Mouse (Mus musculus) lung, embryonic 14.5 days (tissue): ENCODE data around the gene Dok5. TPM values are rescaled to one million over a fixed set of nuclear protein-coding genes. Genes with fewer than 3 reads are reported as not detected.

ENCODE experiments used
- ATAC-seq: fragments of 200-750 bp; cut with Nextera tagmentation; 2 replicates; pipeline ENCODE4 v1.8.0; 2017; ENCODE audit warnings: mild to moderate bottlenecking, moderate TSS enrichment, moderate library complexity; ENCODE audit not compliant: insufficient read depth
- DNase-seq: peaks from one replicate; pipeline ENCODE4 v3.0.0-alpha.2; 2015
- H3K27ac ChIP-seq: fragments of 300-500 bp; sonication (generic); 2 replicates; pipeline ENCODE4 v1.5.1; 2014; ENCODE audit warnings: low read depth, mild to moderate bottlenecking, moderate library complexity
- H3K27me3 ChIP-seq: fragments of 300-500 bp; sonication (generic); 2 replicates; pipeline ENCODE4 v1.6.1; 2014; ENCODE audit warnings: low read length, control low read depth; ENCODE audit not compliant: insufficient read depth
- H3K36me3 ChIP-seq: fragments of 300-500 bp; sonication (generic); 2 replicates; pipeline ENCODE4 v1.6.1; 2014; ENCODE audit warnings: control low read depth; ENCODE audit not compliant: insufficient read depth
- H3K4me1 ChIP-seq: fragments of 300-500 bp; sonication (generic); 2 replicates; pipeline ENCODE4 v1.6.1; 2014; ENCODE audit warnings: antibody characterized with exemption, control low read depth; ENCODE audit not compliant: insufficient read depth
- H3K4me2 ChIP-seq: fragments of 300-500 bp; sonication (generic); 2 replicates; pipeline ENCODE4 v1.6.1; 2014; ENCODE audit warnings: mild to moderate bottlenecking
- H3K4me3 ChIP-seq: fragments of 300-500 bp; sonication (generic); 2 replicates; pipeline ENCODE4 v1.5.1; 2014; ENCODE audit warnings: low read depth, low read length
- H3K9ac ChIP-seq: fragments of 300-500 bp; sonication (generic); 2 replicates; pipeline ENCODE4 v1.6.1; 2014
- H3K9me3 ChIP-seq: fragments of 300-500 bp; sonication (generic); 2 replicates; pipeline ENCODE4 v1.6.1; 2016; ENCODE audit warnings: low read depth, low read length, control low read depth
- CTCF ChIP-seq: IDR thresholded peaks from 2 replicates; pipeline ENCODE4 v1.5.1; 2016; ENCODE audit warnings: antibody characterized with exemption, low read depth
- WGBS: fragments of 180-500 bp; shearing (Covaris S2); extraction: QIAGEN DNeasy Blood & Tissue Kit; methylation state at CpG from one replicate; pipeline ENCODE4 v1.1.7; 2014; 5-methylcytosine and 5-hydroxymethylcytosine counted together
- polyA plus RNA-seq: library from polyadenylated mRNA; unstranded; fragments of >200 nt; fragmentation: Nextera tagmentation; extraction: Ambion mirVana; gene quantifications from 2 replicates; pipeline ENCODE4 v1.2.1, GENCODE M21; 2014

Gene Dok5
- polyA plus RNA-seq, 1 experiment from 2014 or later = 0.83 TPM

- no peak overlapping the region for H3K4me2 ChIP-seq
- no peak for TF ChIP-seq CTCF
- DNase-seq (no peak), ATAC-seq (no peak)
- no peaks in the 10 kb centered on the region for H3K27me3 ChIP-seq
- H3K4me3 ChIP-seq = no peak overlapping the region
- no peaks in the 10 kb centered on the region for H3K36me3 ChIP-seq
- no peaks in the 10 kb centered on the region for H3K4me1 ChIP-seq
- no peak overlapping the region for H3K27ac ChIP-seq
- H3K9ac ChIP-seq = no peak overlapping the region
- no peaks in the 10 kb centered on the region for H3K9me3 ChIP-seq
- 66% methylated on average over 15 of the region's 15 CpGs for WGBS
Observed at GRCm38 (mm10) chr2:170870566-170870965, 139.0 kb downstream of the Dok5 start.

DNA sequence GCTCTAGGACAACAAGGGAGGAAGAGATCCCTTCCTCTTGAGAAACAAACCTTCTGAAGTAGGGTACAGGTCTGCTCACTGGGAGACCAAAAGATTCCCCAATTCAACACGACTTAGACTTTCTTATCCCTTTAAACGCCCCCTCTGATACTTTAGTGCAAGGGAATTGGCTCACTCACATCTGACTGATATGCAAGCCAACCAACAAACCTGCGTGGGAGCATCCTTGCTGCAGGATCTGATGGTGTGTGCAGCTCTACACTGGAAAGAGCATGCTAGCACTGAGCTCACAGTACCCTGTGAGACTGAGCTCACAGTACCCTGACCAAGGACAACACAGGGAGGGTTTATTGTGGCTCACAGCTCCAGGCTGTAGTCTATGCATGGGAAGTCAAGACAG is 139.9 kb downstream of the Dok5 start:
- no peak overlapping the region for H3K4me2 ChIP-seq
- H3K27ac ChIP-seq = no peak overlapping the region
- H3K4me1 ChIP-seq = no peaks in the 10 kb centered on the region
- H3K36me3 ChIP-seq = no peaks in the 10 kb centered on the region
- no peak overlapping the region for H3K9ac ChIP-seq
- WGBS = 83% methylated on average over 3 of the region's 3 CpGs
- DNase-seq (no peak), ATAC-seq (no peak)
- H3K27me3 ChIP-seq = no peaks in the 10 kb centered on the region
- H3K9me3 ChIP-seq = no peaks in the 10 kb centered on the region
- H3K4me3 ChIP-seq = no peak overlapping the region
- TF ChIP-seq CTCF = no peak

DNA sequence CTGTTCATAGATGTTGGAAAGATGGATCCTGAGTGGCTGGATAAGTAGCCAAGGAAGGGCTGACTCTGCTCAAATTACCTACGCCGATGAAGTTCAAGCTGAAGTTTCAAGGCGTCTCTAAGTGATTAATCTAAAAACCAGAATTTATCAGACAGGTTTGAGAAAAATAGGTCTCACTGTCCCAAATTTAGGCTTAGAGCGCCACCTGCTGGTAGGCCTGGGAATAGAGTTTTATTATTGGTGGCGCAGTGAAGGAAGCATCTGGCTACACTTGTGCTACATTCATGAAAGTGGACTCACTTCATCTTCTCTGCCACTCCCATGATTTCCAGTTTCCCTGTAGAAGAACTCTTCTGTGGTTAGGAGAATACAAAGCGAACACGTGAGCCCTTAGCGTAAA is 141.8 kb downstream of the Dok5 start:
- Histone ChIP-seq H3K9me3 (no peaks in the 10 kb centered on the region), H3K4me1 (no peaks in the 10 kb centered on the region), H3K27ac (no peak overlapping the region), H3K36me3 (no peaks in the 10 kb centered on the region), H3K4me3 (no peak overlapping the region), H3K27me3 (no peaks in the 10 kb centered on the region), H3K9ac (no peak overlapping the region), H3K4me2 (no peak overlapping the region)
- ATAC-seq (no peak), DNase-seq (peak; percentile 90)
- 12% methylated on average over 8 of the region's 8 CpGs for WGBS
- TF ChIP-seq CTCF = peak; percentile 95

DNA sequence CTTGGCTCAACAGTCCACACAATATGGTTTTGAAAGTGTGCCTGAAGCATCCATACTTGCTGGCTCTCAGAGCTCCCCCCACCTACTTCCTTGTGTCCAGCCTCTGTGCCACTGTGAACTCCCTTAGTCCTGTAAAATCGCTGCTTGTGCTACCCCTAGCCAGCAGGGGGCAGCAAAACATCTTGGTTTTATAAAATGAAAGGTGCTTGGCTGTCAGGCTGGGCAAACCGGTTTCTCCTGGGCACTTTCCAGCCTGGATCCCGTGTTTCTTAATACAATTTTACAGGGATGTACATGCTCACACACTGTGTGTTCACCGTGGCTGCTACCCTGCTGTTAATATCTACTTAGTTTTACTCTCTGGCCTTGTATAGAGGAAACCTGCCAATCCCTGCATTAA is 145.9 kb downstream of the Dok5 start:
- Histone ChIP-seq H3K4me3 (no peak overlapping the region), H3K9me3 (no peaks in the 10 kb centered on the region), H3K4me2 (no peak overlapping the region), H3K4me1 (no peaks in the 10 kb centered on the region), H3K27ac (no peak overlapping the region), H3K9ac (no peak overlapping the region), H3K36me3 (no peaks in the 10 kb centered on the region), H3K27me3 (no peaks in the 10 kb centered on the region)
- peak; percentile 93 for TF ChIP-seq CTCF
- 0% methylated on average over 4 of the region's 4 CpGs for WGBS
- ATAC-seq (peak; percentile 68), DNase-seq (peak; percentile 96)

- DNase-seq = no peak
- no peak for TF ChIP-seq CTCF
- 51% methylated on average over 5 of the region's 5 CpGs for WGBS
Observed at GRCm38 (mm10) chr2:170877936-170878335, 146.3 kb downstream of the Dok5 start.

DNA sequence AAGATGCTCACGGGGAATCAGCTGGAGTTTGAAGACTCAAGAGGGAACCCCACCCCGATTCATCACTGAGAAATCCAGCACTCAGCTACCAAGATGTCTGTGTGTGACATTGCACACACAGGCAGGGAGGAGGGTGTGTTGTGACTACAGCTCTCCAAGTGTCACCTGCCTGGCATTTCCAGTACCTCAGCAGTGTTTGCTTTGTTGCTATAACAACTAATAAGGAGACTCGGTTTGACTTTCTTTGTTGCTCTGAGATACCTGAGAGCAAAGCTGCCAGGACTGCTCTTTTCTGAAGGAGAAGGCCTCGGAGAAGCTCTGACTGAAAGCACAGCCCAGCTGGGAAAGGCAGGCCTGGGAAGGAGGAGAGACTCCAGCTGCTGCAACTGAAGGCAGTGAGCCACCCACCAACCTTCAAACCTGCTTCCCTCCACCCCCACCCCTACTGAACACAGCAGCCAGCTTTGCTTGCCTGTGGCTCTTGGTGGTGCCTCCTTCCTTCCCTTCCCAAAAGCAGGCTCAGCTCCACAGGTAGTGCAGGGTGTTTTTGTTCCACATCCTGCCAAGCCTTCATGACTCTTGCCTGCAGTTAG is 152.7 kb downstream of the Dok5 start:
- no peak for TF ChIP-seq CTCF
- no peak overlapping the region for H3K4me2 ChIP-seq
- no peaks in the 10 kb centered on the region for H3K4me1 ChIP-seq
- H3K27ac ChIP-seq = 0 out of 2 replicates have a peak overlapping the region, but pooled peaks have one; percentile 5
- H3K4me3 ChIP-seq = no peak overlapping the region
- H3K9ac ChIP-seq = no peak overlapping the region
- H3K36me3 ChIP-seq = no peaks in the 10 kb centered on the region
- H3K9me3 ChIP-seq = no peaks in the 10 kb centered on the region
- H3K27me3 ChIP-seq = no peaks in the 10 kb centered on the region
- peak; percentile 38; the same call in 1 of the 2 replicates for ATAC-seq
- DNase-seq = peak; percentile 25
- 32% methylated on average over 4 of the region's 4 CpGs for WGBS

More at GRCm38 (mm10) chr2:170877936-170878335, 146.3 kb downstream of the Dok5 start:
- no peak overlapping the region for H3K9ac ChIP-seq
- no peak overlapping the region for H3K4me2 ChIP-seq
- ATAC-seq = peak; percentile 22; the same call in 1 of the 2 replicates
- H3K9me3 ChIP-seq = no peaks in the 10 kb centered on the region
- no peaks in the 10 kb centered on the region for H3K4me1 ChIP-seq
- H3K27me3 ChIP-seq = no peaks in the 10 kb centered on the region
- no peak overlapping the region for H3K27ac ChIP-seq
- no peak overlapping the region for H3K4me3 ChIP-seq
- no peaks in the 10 kb centered on the region for H3K36me3 ChIP-seq

DNA sequence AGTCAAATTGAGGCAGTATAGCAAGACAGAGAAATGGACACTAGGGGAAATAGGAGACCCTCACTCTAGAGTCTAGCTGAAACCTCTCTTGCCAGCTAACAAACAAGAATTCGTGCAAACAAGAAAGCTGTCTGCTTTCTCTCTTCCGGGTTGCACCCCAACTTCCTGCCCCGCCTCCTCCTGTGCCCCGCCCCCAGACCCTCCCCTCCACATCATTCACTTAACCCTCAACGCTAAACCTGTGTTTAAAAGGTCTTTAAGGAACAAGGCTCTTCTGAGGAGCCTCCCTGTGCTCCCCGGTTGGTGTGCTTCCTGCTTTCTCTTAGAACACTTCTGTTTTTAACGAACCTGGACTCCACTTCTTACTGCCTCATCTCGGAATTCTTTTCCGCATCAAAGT is 156.4 kb downstream of the Dok5 start:
- H3K4me3 ChIP-seq = no peak overlapping the region
- H3K9me3 ChIP-seq = no peaks in the 10 kb centered on the region
- no peaks in the 10 kb centered on the region for H3K36me3 ChIP-seq
- WGBS = 50% methylated on average over 9 of the region's 9 CpGs
- ATAC-seq (no peak), DNase-seq (no peak)
- H3K4me1 ChIP-seq = no peaks in the 10 kb centered on the region
- no peak for TF ChIP-seq CTCF
- no peak overlapping the region for H3K4me2 ChIP-seq
- H3K27ac ChIP-seq = no peak overlapping the region
- no peak overlapping the region for H3K9ac ChIP-seq
- no peaks in the 10 kb centered on the region for H3K27me3 ChIP-seq

DNA sequence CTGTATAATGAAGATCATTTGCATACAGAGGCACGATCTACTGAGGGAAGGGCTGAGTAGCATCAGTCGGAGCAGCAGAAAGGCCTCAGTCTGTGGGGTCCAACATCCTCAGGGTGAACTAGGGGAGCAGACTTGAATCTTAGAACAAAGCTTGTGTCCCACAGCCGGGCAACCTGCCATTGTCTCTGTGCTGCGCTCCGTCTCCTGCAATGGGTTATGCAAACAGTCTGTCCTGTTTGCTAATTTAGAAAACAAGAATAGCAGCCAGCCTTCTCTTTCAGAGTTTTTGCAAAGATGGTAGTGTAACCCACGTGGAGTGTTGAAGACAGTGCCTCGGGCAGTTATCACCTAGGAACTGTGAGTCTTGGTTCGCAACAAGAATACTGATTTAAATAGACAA is 163.5 kb downstream of the Dok5 start:
- no peak for ATAC-seq
- Histone ChIP-seq H3K27me3 (no peaks in the 10 kb centered on the region), H3K36me3 (no peaks in the 10 kb centered on the region), H3K4me1 (no peaks in the 10 kb centered on the region), H3K4me2 (no peak overlapping the region), H3K9ac (no peak overlapping the region), H3K4me3 (no peak overlapping the region), H3K9me3 (no peaks in the 10 kb centered on the region), H3K27ac (no peak overlapping the region)
- TF ChIP-seq CTCF = no peak
- WGBS = 75% methylated on average over 8 of the region's 8 CpGs
- DNase-seq = no peak
